Mouse (Mus musculus): ENCODE measurements around the gene Zswim3. TPM values are rescaled to one million over a fixed set of nuclear protein-coding genes. Genes with fewer than 3 reads are reported as not detected.

Gene Zswim3
- 9.8 TPM for polyA plus RNA-seq (2017; shearing (Covaris generic))

GRCm38 (mm10) chr2:164804533-164805331, at the start of gene Zswim3, which contains the start of gene Acot8:
Gene Zswim3 (plus strand): TSS chr2:164805098.
Gene Acot8 (minus strand): TSS chr2:164804882.

DNA sequence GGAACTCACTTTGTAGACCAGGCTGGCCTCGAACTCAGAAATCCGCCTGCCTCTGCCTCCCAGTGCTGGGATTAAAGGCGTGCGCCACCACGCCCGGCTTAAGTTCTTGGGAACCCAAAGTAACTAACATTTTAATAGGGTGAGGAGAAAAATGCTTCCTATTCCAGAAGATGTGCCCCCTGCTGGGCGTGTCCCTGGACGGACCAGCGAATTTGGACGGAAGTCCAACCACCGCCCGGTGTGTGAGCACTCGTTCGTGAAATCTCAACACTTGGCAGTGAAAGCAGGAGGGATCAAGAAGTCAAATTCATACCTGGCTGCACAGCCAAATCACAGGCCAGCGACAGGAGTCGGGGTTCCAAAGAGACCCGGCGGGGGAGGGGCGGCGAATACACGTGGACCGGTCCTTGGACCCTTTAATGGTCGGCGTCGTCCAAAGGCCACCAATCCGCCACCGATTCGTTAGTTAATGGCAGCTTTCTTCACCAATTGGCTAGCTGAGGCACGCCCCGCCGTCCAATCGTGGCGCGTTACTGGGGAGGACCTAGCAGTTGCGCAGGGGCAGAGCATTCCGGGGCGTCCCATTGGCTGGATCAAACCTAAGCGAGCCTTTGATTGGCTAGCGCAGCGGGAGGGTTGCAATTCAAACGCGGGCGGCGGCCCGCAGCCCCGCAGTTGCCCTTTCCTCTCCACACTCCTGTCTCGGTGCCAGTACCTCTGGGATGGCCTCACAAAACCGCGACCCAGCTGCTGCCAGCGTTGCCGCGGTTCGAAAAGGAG, 35.5 kb upstream of the Zswim3 start, which contains the start of gene Ube2c:
Gene Ube2c (plus strand): TSS at position 641 of the 780 bp plus-strand sequence.

GRCm38 (mm10) chr2:164779481-164780086, 25.3 kb upstream of the Zswim3 start, which contains the start of gene Tnnc2:
Gene Tnnc2 (minus strand): TSS chr2:164779967.

DNA sequence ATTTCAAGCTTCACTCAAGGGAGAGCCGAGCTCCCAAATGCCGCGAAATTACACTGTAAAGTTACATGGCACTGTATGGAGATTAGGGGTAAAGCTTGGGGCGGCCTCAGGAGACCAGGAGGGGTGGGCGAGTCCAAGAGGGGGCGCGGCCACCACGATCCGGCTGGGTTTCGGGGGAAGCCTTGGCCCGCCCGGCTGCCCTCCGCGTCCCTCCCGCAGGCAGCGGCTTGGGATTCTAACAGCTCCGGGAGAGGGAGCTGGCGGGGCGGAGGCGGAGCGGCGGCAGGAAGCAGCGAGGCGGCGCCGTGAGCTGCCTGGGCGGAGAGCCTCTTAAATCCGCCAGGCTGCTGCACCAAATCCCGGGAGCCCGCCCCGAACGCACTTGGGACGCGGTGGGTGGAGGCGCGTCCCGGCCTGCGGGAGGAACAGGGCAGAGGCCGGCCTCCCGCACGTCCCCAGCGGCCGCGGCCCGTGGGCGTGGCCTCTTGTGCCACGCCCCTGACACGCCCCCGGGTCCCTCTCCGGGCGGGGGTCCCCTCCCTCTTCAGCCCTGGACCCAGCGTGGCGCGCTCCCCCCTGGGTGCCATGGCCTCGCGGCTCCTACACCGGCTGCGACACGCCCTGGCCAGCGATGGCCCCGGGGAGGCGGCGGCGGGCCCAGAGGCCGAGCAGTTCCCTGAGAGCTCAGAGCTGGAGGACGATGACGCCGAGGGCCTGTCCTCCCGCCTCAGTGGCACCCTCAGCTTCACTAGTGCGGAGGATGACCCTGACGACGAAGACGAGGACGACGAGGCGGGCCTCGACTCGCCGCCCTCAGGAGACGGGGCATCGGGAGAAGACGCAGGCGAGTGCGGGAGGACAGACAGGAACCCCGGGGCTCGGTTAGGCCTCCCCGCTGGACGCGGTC, 19.2 kb upstream of the Zswim3 start, which contains the start of gene Snx21:
Gene Snx21 (plus strand): TSS at position 343 of the 907 bp plus-strand sequence.

GRCm38 (mm10) chr2:164822636-164823165, 17.8 kb downstream of the Zswim3 start, which contains the start of gene Zswim1:
Gene Zswim1 (plus strand): TSS chr2:164822686.

DNA sequence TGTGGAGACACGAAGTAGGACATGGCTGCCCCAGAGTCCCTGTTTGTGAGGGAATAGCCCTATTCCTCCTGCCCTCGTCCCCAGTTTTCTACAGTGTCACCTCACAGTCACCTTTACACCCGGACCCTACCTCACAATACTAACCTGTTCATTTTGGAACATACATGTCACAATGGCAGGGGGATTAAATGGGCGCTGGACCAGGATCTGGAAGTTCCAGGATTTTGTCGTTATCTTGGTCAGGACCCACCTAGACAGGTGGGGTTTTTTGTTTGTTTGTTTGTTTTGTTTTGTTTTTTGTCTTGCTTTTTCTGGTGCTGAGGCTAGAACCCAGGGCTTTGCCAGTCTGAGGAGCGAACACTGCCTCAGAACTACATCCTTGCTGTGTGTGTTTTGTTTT, 23.5 kb downstream of the Zswim3 start, which contains the start of gene Spata25:
Gene Spata25 (minus strand): TSS at position 101 of the 400 bp plus-strand sequence.

DNA sequence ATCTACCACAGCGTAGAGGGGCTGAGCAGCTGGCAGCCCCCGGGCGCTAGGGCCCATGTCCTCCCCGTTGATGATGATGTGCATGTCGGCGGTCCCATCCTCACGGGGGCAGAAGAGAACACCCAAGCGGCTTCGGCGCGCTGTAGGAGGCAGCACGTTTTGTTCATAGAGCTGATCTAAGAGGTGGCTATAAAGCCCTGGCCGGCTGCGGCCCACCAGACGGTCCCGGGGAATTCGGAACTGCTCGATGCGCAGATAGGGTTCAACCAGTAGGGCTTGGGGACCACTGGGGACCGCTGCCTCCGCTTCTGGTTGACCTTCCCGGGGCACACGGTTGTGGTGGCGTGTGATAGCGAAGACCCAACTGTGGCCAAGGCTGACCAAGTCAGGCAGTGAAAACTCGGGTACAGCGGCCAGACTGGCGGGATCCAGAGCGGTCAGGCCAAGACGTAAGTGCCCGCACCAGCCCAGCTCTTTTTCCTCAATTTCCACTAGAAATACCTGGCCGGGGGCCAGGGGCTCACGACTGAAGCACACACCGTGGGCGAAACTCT, 27.9 kb downstream of the Zswim3 start, which contains the start of gene Ctsa:
Gene Ctsa (plus strand): TSS at position 126 of the 554 bp plus-strand sequence.

GRCm38 (mm10) chr2:164833314-164833959, 28.5 kb downstream of the Zswim3 start, which contains the start of gene Neurl2:
Gene Neurl2 (minus strand): TSS chr2:164833456.

DNA sequence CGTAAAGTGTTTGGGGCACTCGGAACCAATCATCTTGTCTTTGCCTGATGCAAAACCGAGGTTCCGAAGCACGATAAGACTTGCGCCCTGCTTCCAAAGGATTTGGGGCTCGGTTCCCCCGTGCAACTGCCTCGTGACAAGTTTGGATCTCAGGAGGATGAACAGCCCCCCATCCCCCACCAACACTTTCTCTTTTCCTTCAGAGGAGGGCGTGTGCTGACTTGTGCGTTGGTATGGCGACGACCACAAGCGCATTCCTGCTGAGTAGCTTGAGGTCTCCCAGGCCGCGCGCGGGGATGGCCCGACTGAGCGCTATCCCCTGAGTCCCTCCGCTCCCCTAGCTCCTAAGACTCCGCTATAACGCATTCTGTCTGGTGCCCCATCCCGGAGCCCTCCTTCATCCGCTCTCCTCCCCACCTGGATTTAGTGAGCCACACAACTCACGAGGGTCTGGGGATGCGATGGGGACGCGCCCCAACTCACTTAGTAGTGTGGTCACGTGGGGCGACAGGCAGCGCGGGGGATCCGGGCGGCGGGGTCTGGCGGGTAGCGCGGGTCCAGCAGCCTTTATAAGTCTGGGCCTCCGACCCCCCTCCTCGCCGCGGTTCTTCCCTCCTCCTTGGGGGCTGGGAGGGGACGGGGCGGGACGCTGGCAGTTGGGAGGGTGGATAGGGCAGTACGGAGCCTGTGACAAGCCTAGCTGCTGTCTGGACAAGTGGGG, 52.4 kb downstream of the Zswim3 start, which contains the start of gene Pltp:
Gene Pltp (minus strand): TSS at position 611 of the 721 bp plus-strand sequence.

Other genes starting within 250 kb of the Zswim3 start
- gene Wfdc2, start 242.7 kb upstream of the Zswim3 start, polyA plus RNA-seq (2017; shearing (Covaris generic)) = 2.6 TPM
- not detected for gene Spint3, start 231.6 kb upstream of the Zswim3 start, polyA plus RNA-seq (2017; shearing (Covaris generic))
- gene Wfdc6a, start 219.7 kb upstream of the Zswim3 start, polyA plus RNA-seq (2017; shearing (Covaris generic)) = not detected
- not detected for gene Eppin, start 211.5 kb upstream of the Zswim3 start, polyA plus RNA-seq (2017; shearing (Covaris generic))
- gene Wfdc6b, start 191.6 kb upstream of the Zswim3 start, polyA plus RNA-seq (2017; shearing (Covaris generic)) = not detected
- not detected for gene Wfdc8, start 191.5 kb upstream of the Zswim3 start, polyA plus RNA-seq (2017; shearing (Covaris generic))
- not detected for gene Wfdc16, start 166.3 kb upstream of the Zswim3 start, polyA plus RNA-seq (2017; shearing (Covaris generic))
- not detected for gene Wfdc10, start 149.1 kb upstream of the Zswim3 start, polyA plus RNA-seq (2017; shearing (Covaris generic))
- gene Wfdc9, start 148.5 kb upstream of the Zswim3 start, polyA plus RNA-seq (2017; shearing (Covaris generic)) = not detected
- not detected for gene Wfdc11, start 131.0 kb upstream of the Zswim3 start, polyA plus RNA-seq (2017; shearing (Covaris generic))
- gene Wfdc13, start 120.0 kb upstream of the Zswim3 start, polyA plus RNA-seq (2017; shearing (Covaris generic)) = not detected
- not detected for gene Spint4, start 106.6 kb upstream of the Zswim3 start, polyA plus RNA-seq (2017; shearing (Covaris generic))
- gene Spint5, start 89.8 kb upstream of the Zswim3 start, polyA plus RNA-seq (2017; shearing (Covaris generic)) = not detected
- not detected for gene Wfdc3, start 59.2 kb upstream of the Zswim3 start, polyA plus RNA-seq (2017; shearing (Covaris generic))
- 10.4 TPM for gene Dnttip1, start 59.1 kb upstream of the Zswim3 start, polyA plus RNA-seq (2017; shearing (Covaris generic))
- gene Ube2c, start 35.2 kb upstream of the Zswim3 start, polyA plus RNA-seq (2017; shearing (Covaris generic)) = 8.4 TPM
- gene Tnnc2, start 25.1 kb upstream of the Zswim3 start, polyA plus RNA-seq (2017; shearing (Covaris generic)) = not detected
- gene Snx21, start 19.3 kb upstream of the Zswim3 start, polyA plus RNA-seq (2017; shearing (Covaris generic)) = 6.5 TPM
- gene Acot8, start 216 bp upstream of the Zswim3 start, polyA plus RNA-seq (2017; shearing (Covaris generic)) = 43.9 TPM
- gene Zswim1, start 17.6 kb downstream of the Zswim3 start, polyA plus RNA-seq (2017; shearing (Covaris generic)) = 27.5 TPM
- 0.72 TPM for gene Spata25, start 23.4 kb downstream of the Zswim3 start, polyA plus RNA-seq (2017; shearing (Covaris generic))
- gene Ctsa, start 27.8 kb downstream of the Zswim3 start, polyA plus RNA-seq (2017; shearing (Covaris generic)) = 218 TPM
- 2.6 TPM for gene Neurl2, start 28.4 kb downstream of the Zswim3 start, polyA plus RNA-seq (2017; shearing (Covaris generic))
- 0.98 TPM for gene Pltp, start 52.6 kb downstream of the Zswim3 start, polyA plus RNA-seq (2017; shearing (Covaris generic))
- 155 TPM for gene Pcif1, start 74.2 kb downstream of the Zswim3 start, polyA plus RNA-seq (2017; shearing (Covaris generic))
- 42.1 TPM for gene Zfp335, start 106.7 kb downstream of the Zswim3 start, polyA plus RNA-seq (2017; shearing (Covaris generic))
- gene Mmp9, start 135.7 kb downstream of the Zswim3 start, polyA plus RNA-seq (2017; shearing (Covaris generic)) = 8.8 TPM
- not detected for gene Slc12a5, start 155.7 kb downstream of the Zswim3 start, polyA plus RNA-seq (2017; shearing (Covaris generic))
- gene Ncoa5, start 229.8 kb downstream of the Zswim3 start, polyA plus RNA-seq (2017; shearing (Covaris generic)) = 44.9 TPM

Measured in CD4-positive, CD25-positive, alpha-beta regulatory T cell, adult 9 weeks (primary cell).